Mouse (Mus musculus) layer of hippocampus, adult 8-10 months (tissue): ENCODE results near the gene Lbx2. TPM values are rescaled to one million over a fixed set of nuclear protein-coding genes. Genes with fewer than 3 reads are reported as not detected.
A peak's percentile ranks its signal among the peaks of the same experiment; 100 is the strongest.

Experiments
- DNase-seq, 2 experiments: peaks; one replicate each; pipeline ENCODE4 v3.0.0; 2022; ENCODE audit warnings: low spot score in 2 of 2
- microRNA-seq, 2 experiments: library from miRNA; unstranded; fragments of <30 nt; microRNA quantifications; one replicate each; pipeline ENCODE4 v1.2.0; 2022
- total RNA-seq, 4 experiments: library from RNA; stranded (reverse); gene quantifications; 2 replicates each; pipeline ENCODE4 v1.2.4; 2022

Lbx2 gene
- total RNA-seq, 4 experiments from 2014 or later = 0.54 to 1.5 (median 0.68) TPM; not detected in 1

DNA sequence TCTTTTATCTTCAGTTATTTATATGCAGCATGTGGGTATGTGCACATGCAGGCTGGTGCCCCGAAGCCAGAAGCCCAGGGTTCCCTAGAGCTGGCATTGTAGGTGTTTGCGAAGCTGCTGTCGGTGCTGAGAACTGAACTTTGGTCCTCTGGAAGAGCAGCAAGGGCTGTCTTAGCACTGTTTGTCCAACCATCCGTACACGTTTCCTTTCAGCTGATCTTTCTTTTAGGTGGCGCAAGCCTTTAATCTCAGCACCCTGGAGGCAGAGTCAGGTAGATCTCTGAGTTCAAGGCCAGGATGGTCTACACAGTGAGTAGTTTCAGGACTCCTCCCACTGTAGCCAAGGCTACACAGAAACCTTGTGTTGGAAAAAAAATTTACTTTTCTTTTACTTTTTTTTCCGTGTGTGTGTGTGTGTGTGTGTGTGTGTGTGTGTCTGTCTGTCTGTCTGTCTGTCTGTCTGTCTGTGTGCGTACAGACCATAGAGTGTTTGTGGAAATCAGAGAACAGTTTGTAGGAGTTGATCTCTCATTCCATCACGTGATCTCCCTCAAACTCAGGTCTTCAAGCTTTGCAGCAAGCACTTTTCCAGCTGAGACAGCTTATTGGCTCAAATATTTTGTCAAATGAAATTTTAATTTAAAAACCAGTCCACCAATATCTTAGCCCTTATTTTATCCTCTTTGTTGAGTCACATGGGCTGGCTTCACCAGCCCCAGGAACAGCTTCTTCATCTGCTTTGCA is 46.2 kb downstream of the Lbx2 start:
- DNase-seq = no peak

DNA sequence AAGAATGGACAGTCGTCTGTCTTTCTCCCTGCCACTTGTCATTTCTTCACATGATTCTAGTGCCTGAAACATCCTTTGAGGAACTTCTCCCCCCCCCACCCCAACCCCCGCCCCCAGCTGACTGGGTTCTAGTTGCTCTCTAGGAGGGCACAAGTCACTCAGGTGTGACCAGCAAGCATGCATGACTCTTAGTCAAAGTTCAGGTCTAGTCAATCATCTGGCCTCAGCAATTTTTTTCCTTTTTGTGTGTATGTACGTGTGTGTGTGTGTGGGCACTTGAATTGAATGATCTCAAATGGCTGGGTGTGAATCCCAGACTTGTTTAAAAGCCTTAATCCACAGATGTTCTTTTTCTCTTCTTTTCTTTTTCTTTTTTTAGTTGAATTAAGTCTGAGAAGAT is 48.1 kb downstream of the Lbx2 start:
- no peak for DNase-seq

DNA sequence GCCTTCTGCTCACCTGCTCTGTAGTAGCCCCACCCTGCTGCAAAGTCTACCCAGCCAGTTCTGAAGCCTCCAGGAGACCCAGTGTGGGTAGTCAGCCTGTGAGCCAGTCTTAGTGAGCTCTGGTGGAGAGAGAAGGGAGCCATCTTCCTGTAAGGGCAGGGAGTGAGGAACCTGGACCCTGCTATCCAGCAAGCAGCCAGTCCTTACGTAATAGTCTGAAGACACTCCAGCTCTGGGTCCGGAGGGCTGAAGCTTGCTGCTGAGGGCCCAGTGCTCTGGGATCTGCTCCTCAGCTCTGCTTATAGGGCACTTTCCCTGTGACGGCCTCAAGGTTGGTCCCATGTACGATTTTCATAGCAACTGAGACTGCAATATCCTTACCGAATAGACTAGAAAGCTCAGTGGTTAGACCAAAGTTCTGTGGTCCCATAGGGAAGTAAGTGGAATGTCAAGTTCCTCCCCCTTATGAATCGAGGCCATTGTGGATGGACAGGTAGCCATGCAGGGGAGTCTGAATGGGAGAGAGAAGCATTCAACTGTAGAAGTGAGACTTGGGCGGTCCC is 48.9 kb downstream of the Lbx2 start, which contains the start of gene Rtkn:
TSS of gene Rtkn (plus strand) at position 513 of the 563 bp plus-strand sequence.
- DNase-seq = no peak

DNA sequence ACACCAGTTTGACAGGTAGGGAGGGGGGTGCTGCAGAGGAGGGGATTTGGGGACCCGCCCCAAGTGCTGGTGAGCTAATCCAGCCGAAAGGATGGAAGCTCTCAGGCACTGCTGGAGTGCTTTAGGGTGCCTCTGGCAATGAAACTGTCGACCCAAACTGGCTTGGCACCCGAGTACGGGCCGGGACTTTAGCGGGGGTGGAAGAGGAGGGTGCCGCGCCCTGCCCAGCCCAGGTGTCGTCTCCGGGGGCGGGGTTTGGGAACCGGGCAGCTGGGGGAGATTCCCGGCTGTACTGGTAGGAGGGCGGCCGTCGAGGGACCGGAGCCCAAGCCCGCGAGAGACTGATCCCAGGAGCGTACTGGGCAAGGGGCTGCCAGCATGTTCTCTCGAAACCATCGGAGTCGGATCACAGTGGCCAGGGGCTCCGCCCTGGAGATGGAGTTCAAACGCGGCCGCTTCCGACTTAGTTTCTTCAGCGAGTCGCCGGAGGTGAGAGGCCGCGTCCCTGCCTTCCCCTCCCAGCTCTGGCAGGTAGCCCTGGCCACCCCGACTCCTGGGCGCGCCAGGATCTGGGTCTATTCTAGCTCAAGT is 49.5 kb downstream of the Lbx2 start:
- no peak for DNase-seq

DNA sequence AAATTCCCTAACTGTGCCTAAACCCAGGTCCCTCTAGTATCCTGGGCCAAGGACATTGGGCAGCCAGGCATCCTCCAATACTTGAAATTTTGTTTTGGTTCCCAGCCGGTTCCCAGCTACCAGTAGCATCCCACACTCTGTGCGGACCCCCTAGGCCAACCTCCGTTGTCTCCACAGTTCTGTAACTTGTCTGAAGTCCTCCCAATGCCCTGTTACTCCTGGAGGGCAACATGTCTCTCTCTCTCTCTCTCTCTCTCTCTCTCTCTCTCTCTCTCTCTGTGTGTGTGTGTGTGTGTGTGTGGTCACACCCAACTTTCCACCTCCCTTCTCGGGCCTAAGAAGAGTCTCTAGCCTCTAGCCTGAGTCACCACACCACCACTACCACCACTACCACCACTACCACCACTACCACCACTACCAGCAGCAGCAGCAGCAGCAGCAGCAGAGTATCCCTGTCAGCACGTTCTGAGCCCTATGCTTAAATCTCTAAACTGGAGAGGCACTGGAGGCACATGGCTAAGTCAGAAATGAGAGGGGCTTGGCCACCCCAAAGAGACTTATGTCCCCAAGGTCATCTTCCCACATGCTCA is 50.2 kb downstream of the Lbx2 start:
- no peak for DNase-seq

DNA sequence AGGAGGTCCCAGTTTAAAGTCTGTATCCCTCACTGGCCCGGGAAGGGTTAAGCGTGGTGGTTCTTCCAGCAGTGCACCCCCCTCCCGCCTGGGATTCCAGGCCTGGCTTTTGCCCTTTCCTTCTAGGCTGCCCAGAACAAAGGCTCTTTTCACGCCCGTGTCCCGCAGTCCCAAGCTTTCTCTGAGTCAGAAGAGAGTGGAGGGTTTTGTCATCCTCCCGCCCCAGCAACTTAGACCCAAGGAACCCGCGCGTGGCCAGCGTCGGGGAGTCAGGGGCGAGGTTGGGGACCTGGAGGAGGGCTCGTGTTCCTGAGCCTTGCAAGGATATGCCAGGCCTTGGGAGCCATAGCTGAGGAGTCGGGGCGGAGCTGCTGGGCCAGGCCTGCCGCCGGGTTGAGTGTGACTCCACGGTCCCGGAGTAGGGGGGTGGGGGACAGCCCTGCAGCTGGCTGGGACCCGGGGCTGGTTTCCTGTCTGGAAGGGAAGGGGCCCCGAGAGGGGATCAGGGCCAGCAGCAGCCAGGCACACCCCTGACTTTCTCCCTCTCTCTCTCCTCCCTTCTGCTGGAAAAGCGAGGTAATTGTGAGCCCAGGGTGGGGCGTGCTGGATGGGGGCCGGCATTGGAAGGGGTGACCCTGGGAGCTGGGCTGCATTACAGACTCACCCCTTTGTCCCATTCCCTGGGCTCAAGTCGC is 50.9 kb downstream of the Lbx2 start:
- DNase-seq = no peak

DNA sequence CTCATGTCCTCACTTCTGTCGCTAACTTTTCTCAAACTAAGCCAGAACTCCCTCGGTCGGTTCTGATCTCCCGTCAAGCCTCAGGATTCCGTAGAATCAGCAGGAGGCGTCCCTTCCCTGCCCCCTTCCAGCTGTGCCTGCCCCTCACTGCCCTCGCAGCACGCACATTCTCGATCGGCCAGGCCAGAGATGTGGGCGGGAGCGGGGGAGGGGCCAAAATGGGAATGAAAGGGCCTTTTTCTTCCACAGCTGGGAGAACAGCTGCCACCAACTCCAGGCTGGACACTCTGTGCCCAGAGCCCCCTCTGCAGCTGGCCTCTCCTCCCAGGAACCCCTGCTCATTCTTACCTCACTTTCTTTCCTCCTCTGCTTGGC is 51.4 kb downstream of the Lbx2 start:
- peak; percentile 76 to 84 for DNase-seq

Small RNAs within 50 kb of the gene (microRNA-seq; reads per million reads assigned to microRNA genes)
- 0 reads per million in 2 experiments for gene Mir3470a
- gene Mir7040 = 0.25 to 0.64 reads per million in 2 experiments

Other genes with a start within 250 kb of the Lbx2 start
- 10 to 100 TPM; 33.5 to 44.9 (median 40.1) TPM for gene Sema4f, start 146.6 kb upstream of the Lbx2 start, total RNA-seq
- gene M1ap, start 139.5 kb upstream of the Lbx2 start, total RNA-seq = under 1 TPM in 2 of 4 experiments, not detected in 2; 0.18 to 0.23 TPM
- gene Dok1, start 52.9 kb upstream of the Lbx2 start, total RNA-seq = 1 to 10 TPM; 3.3 to 7.4 (median 5.0) TPM
- gene Loxl3, start 52.2 kb upstream of the Lbx2 start, total RNA-seq = 1 to 10 TPM; 2.5 to 4.7 (median 3.2) TPM
- gene Aup1, start 31.8 kb upstream of the Lbx2 start, total RNA-seq = 100 to 1,000 TPM; 123 to 153 (median 136) TPM
- gene Htra2, start 31.1 kb upstream of the Lbx2 start, total RNA-seq = 10 to 100 TPM; 50.0 to 60.6 (median 51.8) TPM
- 1 to 10 TPM in 3 of 4 experiments, under 1 TPM in 1; 0.41 to 2.1 (median 1.5) TPM for gene Dqx1, start 28.5 kb upstream of the Lbx2 start, total RNA-seq
- not detected for gene Tlx2, start 16.1 kb upstream of the Lbx2 start, total RNA-seq
- gene Pcgf1, start 8.5 kb upstream of the Lbx2 start, total RNA-seq = 10 to 100 TPM; 32.0 to 37.0 (median 34.0) TPM
- gene Ccdc142, start 15.2 kb downstream of the Lbx2 start, total RNA-seq = 10 to 100 TPM in 1 of 4 experiments, 1 to 10 TPM in 3; 6.6 to 13.8 (median 8.9) TPM
- 1 to 10 TPM; 7.5 to 9.1 (median 8.5) TPM for gene Gm42688, start 15.2 kb downstream of the Lbx2 start, total RNA-seq
- 10 to 100 TPM; 52.2 to 63.0 (median 61.9) TPM for gene Mrpl53, start 22.7 kb downstream of the Lbx2 start, total RNA-seq
- 10 to 100 TPM; 23.7 to 30.1 (median 28.2) TPM for gene Mogs, start 29.1 kb downstream of the Lbx2 start, total RNA-seq
- gene Wbp1, start 35.2 kb downstream of the Lbx2 start, total RNA-seq = 10 to 100 TPM; 47.2 to 57.7 (median 52.1) TPM
- gene Ino80b, start 39.1 kb downstream of the Lbx2 start, total RNA-seq = 10 to 100 TPM; 20.6 to 29.8 (median 26.7) TPM
- gene Rtkn, start 49.1 kb downstream of the Lbx2 start, total RNA-seq = 10 to 100 TPM; 75.6 to 85.0 (median 80.3) TPM
- 10 to 100 TPM; 23.4 to 27.5 (median 26.9) TPM for gene Wdr54, start 70.0 kb downstream of the Lbx2 start, total RNA-seq
- 10 to 100 TPM; 21.2 to 23.8 (median 22.7) TPM for gene 1700003E16Rik, start 70.0 kb downstream of the Lbx2 start, total RNA-seq
- 100 to 1,000 TPM; 363 to 385 (median 379) TPM for gene Dctn1, start 79.6 kb downstream of the Lbx2 start, total RNA-seq
- 1 to 10 TPM in 2 of 4 experiments, under 1 TPM in 2; 0.21 to 1.5 (median 0.78) TPM for gene Slc4a5, start 133.5 kb downstream of the Lbx2 start, total RNA-seq
- 10 to 100 TPM in 1 of 4 experiments, 1 to 10 TPM in 3; 5.7 to 10.6 (median 9.5) TPM for gene Mthfd2, start 239.5 kb downstream of the Lbx2 start, total RNA-seq
- 10 to 100 TPM; 20.5 to 31.0 (median 26.1) TPM for gene Mob1a, start 239.6 kb downstream of the Lbx2 start, total RNA-seq